Mouse (Mus musculus) MEL (cell line): ENCODE measurements around the gene Fam234b.

Experiments
- CTCF ChIP-seq, 3 experiments: IDR thresholded peaks in 2 of 3; conservative IDR thresholded peaks in 1 of 3; 2 replicates each; pipeline ENCODE4 v1.5.1; 2011 to 2012; ENCODE audit warnings: low read length in 3 of 3, low read depth in 2 of 3, mild to moderate bottlenecking in 2 of 3, improper control_type of control experiment in 1 of 3, inconsistent platforms in 1 of 3, mixed read lengths in 1 of 3, moderate library complexity in 1 of 3; ENCODE audit not compliant: control insufficient read depth in 1 of 3, insufficient read depth in 1 of 3, poor library complexity in 1 of 3, severe bottlenecking in 1 of 3
- EP300 ChIP-seq, 2 experiments: IDR thresholded peaks; 2 replicates each; pipeline ENCODE4 v1.6.1; 2011; ENCODE audit warnings: improper control_type of control experiment in 2 of 2, low read length in 2 of 2, low read depth in 1 of 2, mild to moderate bottlenecking in 1 of 2
- GATA1 ChIP-seq: IDR thresholded peaks from 2 replicates; pipeline ENCODE4 v1.6.1; 2011; ENCODE audit warnings: low read depth, low read length, improper control_type of control experiment
- HCFC1 ChIP-seq: IDR thresholded peaks from 2 replicates; pipeline ENCODE4 v1.6.1; 2012; ENCODE audit warnings: low read depth, mild to moderate bottlenecking, inconsistent platforms, low read length, improper control_type of control experiment, moderate library complexity
- MYC ChIP-seq: IDR thresholded peaks from 2 replicates; pipeline ENCODE4 v1.6.1; 2011; ENCODE audit warnings: low read depth, mild to moderate bottlenecking, low read length, improper control_type of control experiment, moderate library complexity
- POLR2A ChIP-seq, 2 experiments: IDR thresholded peaks; 2 replicates each; pipeline ENCODE4 v1.6.1; 2011 to 2012; ENCODE audit warnings: low read length in 2 of 2, mild to moderate bottlenecking in 2 of 2, control low read depth in 1 of 2, improper control_type of control experiment in 1 of 2, low read depth in 1 of 2, moderate library complexity in 1 of 2; ENCODE audit not compliant: control insufficient read depth in 1 of 2, insufficient read depth in 1 of 2, poor library complexity in 1 of 2
- RAD21 ChIP-seq: IDR thresholded peaks from 2 replicates; pipeline ENCODE4 v1.6.1; 2011; ENCODE audit warnings: mild to moderate bottlenecking, low read depth, low read length, improper control_type of control experiment
- RCOR1 ChIP-seq: IDR thresholded peaks from 2 replicates; pipeline ENCODE4 v1.6.1; 2012; ENCODE audit warnings: low read depth, mild to moderate bottlenecking, inconsistent platforms, low read length, improper control_type of control experiment
- USF2 ChIP-seq, 2 experiments: IDR thresholded peaks; 2 replicates each; pipeline ENCODE4 v1.6.1; 2011 to 2012; ENCODE audit warnings: improper control_type of control experiment in 2 of 2, low read length in 2 of 2, borderline replicate concordance in 1 of 2, inconsistent platforms in 1 of 2, low read depth in 1 of 2, mild to moderate bottlenecking in 1 of 2; ENCODE audit not compliant: insufficient read depth in 1 of 2

DNA sequence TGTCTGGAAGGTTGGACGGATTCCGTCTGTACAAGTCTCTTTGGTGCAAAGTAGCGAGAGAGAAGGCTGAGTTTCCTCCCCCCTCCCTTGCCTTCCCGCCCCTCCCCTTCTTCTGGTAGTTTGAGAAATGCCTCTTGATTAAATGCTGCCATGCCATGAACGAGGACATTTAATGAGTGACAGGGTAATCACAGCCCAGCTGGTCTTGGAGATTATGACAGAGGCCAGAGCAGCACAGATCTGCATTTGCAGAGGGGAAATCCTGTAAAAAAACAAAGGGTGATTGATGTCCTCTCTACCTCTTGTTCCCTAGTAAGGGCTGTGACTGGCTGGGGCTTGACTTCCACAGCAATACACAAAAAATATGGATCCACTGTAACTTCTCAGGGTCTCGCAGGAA is 50.1 kb downstream of the Fam234b start:
- TF ChIP-seq POLR2A (IDR thresholded peaks at IDR 0.05; ENCODE audit: control insufficient read depth in 1 of 2, insufficient read depth in 1 of 2, low read depth in 1 of 2, low read length in 2 of 2, poor library complexity in 1 of 2) (no peak), EP300 (IDR thresholded peaks at IDR 0.05; ENCODE audit: low read depth in 1 of 2, low read length in 2 of 2) (no peak), CTCF (IDR thresholded peaks at IDR 0.05 in 2 of 3, conservative IDR thresholded peaks at IDR 0.05 in 1 of 3; ENCODE audit: control insufficient read depth in 1 of 3, insufficient read depth in 1 of 3, low read depth in 2 of 3, low read length in 3 of 3, poor library complexity in 1 of 3, severe bottlenecking in 1 of 3) (no peak), MYC (no peak), HCFC1 (no peak), RCOR1 (no peak), RAD21 (no peak), GATA1 (no peak), USF2 (IDR thresholded peaks at IDR 0.05; ENCODE audit: borderline replicate concordance in 1 of 2, insufficient read depth in 1 of 2, low read depth in 1 of 2, low read length in 2 of 2) (no peak)
